Mouse (Mus musculus) small intestine, adult 2 months (tissue): ENCODE data around the gene Nos2.

Source experiments
- CTCF ChIP-seq: fragments of 200-500 bp; IDR thresholded peaks from 2 replicates; pipeline ENCODE4 v1.5.1; 2012; ENCODE audit warnings: low read depth, mild to moderate bottlenecking, control low read depth, inconsistent platforms, low read length, moderate library complexity, mixed read lengths; ENCODE audit not compliant: insufficient replicate concordance, insufficient read length; ENCODE audit errors: extremely low read depth
- POLR2A ChIP-seq: fragments of 200-500 bp; IDR thresholded peaks from 2 replicates; pipeline ENCODE4 v1.6.1; 2012; ENCODE audit warnings: low read depth, mild to moderate bottlenecking, control low read depth, inconsistent platforms, low read length, moderate library complexity

DNA sequence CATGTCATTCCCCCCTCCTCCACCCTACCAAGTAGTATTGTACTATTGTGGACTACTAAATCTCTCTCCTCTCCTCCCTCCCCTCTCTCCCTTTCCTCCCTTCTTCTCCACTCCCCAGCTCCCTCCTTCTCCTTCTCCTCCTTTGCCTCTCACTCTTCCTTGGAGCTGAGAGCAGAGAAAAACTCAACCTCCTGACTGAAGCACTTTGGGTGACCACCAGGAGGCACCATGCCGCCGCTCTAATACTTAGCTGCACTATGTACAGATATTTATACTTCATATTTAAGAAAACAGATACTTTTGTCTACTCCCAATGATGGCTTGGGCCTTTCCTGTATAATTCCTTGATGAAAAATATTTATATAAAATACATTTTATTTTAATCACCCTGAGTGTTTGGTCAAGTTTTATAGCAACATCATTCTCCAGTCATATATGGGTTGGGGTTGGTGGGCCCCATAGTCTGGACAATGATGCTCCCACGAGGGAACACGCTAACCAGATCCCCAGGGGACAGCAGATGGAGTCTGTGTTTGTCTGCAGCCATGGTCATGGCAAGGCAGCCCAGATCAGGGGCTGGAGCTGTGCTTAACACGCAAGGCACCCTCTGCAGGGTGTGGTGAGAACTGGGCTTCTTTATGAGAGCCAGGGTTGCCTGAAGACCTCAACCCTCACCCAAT, 39.4 kb downstream of the Nos2 start:
- peak; percentile 51; the same call in 1 of the 2 replicates for TF ChIP-seq CTCF
- TF ChIP-seq POLR2A = no peak
